Mouse (Mus musculus) kidney, postnatal 14 days (tissue): Measurements from ENCODE around the gene Myh14.
A peak's percentile ranks its signal among the peaks of the same experiment; 100 is the strongest.
"Not testable (repeated sequence)": the region's sequence is repeated elsewhere in the genome, so short reads cannot be mapped to it uniquely, and the experiment has no call there.

ENCODE experiments used
- DNase-seq: peaks from one replicate; pipeline ENCODE4 v3.0.0; 2022; ENCODE audit warnings: mixed read lengths

Gene Myh14

GRCm38 (mm10) chr7:44670803-44671202, at the start of gene Myh14:
Myh14 (minus strand) TSS chr7:44670843.
- peak; percentile 94 for DNase-seq

DNA sequence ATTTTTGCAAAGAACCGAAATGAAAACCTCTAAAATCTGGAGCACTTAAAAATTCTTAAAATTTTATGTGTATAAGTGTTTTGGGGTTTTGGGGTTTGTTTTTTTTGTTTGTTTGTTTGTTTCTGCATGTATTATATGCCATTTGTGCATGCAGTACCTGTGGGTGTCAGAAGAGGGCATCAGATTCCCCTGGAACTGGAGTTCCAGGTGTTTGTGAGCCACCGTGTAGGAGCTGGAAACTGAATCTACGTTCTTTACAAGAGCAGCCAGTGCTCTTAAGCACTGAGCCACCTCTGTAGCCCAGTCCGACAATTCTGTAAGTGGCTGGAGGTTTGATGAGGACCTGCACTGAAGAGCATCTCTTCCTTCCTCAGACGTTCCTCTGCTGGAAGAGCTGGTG, 39.2 kb upstream of the Myh14 start:
- no peak for DNase-seq

DNA sequence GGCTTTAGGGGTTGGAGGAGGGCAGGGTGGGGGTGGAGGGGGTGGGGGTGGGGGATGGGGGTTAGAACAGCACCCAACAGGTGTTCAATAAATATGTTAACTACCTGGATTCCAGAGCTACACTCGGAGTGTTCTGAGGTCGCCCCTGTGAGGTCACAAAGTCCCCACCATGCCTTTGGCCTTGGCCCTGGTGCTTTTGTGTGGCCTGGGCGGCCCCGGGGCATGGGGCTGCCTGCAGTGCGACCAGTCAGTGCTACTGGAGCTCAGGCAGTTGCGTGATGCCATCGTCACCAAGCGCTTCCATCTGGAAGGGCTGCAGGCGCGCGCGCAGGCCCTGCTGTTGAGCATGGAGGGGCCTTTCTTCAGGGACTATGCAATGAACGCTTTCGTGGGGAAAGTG, 37.9 kb upstream of the Myh14 start, which contains the start of gene Izumo2:
Izumo2 (plus strand) TSS at position 169 of the 400 bp plus-strand sequence.
- DNase-seq = no peak

GRCm38 (mm10) chr7:44708093-44708492, 37.5 kb upstream of the Myh14 start:
- DNase-seq = not testable (repeated sequence)

DNA sequence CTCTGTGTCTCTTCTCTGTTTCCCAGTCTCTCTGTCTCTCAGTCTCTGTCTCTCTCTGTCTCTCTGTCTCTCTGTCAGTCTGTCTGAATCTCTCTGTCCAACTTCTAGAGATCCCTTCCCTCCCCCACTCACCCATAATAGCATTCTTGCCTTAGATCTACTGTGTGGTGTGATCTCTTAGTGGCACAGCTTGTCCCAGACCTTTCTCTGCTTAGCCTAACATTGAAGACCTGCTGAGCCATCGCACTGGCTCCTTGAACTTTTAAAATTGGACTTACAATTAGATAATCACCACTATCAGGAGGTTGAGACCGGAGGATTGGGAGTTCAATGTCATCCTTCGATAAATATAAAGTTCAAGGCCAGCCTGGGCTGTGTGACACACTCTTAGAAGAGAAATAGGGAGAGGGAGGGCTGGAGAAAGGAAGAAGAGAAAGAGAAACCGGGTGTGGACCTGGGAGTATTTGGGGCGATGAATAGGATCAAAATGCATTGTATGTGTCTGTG, 36.6 kb upstream of the Myh14 start:
- no peak for DNase-seq

GRCm38 (mm10) chr7:44706322-44706721, 35.7 kb upstream of the Myh14 start:
- no peak for DNase-seq

GRCm38 (mm10) chr7:44705086-44705485, 34.4 kb upstream of the Myh14 start:
- no peak for DNase-seq

GRCm38 (mm10) chr7:44704363-44704762, 33.7 kb upstream of the Myh14 start:
- peak; percentile 43 for DNase-seq

DNA sequence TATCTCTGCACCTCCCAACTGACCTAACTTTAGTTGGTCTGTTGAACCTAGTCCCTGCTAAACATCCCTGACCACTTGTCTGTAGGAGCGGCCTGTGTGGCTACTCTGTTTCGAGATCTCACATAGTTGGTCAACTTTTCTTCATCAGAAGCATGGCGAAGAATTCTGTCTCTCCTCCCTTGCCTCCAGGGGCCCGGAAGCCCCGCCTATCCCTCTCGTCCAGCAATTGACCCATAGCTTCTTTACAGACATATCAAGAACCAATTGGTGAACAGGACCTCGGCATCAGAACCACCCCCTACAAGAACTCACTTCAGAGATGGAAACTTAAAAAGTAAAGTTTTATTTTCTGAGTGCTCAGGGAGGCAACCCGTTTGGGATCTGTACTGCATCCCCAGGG, 32.3 kb upstream of the Myh14 start:
- no peak for DNase-seq

DNA sequence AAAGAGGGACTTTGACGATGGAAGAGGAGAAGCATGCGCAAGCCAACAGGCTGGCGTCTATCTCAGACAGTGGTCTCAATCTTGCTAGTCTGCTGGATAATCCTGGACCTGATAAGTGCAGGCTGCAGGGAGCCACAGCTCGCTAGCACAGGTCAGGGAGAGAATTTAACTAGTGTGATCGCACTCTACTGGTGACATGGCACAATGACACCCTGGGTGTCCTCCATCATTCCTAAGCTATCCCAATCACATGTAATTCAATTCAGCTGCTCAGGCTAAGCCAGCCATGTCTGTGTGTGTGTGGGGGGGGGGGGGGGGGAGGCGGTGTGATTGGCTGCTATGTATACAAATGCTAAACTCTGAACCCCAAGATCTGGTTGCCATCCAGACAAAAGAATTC, 31.3 kb upstream of the Myh14 start:
- DNase-seq = peak; percentile 25

- no peak for DNase-seq
Observed at GRCm38 (mm10) chr7:44697980-44698379, 27.3 kb upstream of the Myh14 start.

DNA sequence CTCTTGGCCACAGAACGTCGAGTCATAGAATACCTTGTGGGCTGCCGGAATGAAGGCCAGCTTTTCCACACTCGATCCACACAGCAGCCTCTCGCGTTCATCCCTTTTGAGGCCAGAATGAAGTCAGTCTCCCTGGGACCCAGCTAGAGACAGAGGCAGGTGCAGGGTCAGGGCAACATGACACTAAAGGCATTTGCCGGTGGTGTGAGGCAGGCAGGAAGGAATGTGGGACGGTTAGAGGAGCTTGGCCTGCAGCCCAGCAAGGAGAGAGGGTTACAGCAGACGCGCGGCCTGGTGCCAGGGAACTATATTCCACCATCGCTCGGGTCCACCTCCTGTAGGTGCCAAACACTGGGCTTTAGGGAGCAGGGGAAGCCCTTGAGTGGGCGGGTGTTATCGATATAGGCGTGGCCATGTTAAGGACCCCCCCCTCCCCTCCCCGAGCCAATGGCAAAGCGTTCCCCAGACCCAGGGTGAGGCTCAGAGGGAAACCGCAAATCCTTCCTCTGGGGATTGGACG, 26.6 kb upstream of the Myh14 start:
- DNase-seq = peak; percentile 85

DNA sequence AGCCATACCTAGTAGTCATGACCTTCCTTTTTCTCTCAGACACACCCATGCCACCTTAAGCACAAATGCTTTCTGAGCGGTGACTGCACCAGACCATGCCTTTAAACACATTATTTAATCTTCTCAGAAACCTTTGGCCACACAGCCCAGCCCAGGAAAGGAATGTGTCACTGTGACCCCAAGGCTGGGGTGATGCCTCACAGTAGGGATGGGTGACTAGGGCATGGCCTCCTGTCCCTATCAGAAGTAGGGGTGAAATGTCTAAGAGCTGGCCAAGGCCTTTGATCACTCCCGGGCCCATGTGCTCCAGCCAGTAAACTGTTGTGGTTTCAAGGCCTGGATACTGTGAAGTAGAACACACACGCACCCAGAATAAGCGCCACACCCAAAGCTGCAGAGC, 24.6 kb upstream of the Myh14 start:
- DNase-seq = no peak

DNA sequence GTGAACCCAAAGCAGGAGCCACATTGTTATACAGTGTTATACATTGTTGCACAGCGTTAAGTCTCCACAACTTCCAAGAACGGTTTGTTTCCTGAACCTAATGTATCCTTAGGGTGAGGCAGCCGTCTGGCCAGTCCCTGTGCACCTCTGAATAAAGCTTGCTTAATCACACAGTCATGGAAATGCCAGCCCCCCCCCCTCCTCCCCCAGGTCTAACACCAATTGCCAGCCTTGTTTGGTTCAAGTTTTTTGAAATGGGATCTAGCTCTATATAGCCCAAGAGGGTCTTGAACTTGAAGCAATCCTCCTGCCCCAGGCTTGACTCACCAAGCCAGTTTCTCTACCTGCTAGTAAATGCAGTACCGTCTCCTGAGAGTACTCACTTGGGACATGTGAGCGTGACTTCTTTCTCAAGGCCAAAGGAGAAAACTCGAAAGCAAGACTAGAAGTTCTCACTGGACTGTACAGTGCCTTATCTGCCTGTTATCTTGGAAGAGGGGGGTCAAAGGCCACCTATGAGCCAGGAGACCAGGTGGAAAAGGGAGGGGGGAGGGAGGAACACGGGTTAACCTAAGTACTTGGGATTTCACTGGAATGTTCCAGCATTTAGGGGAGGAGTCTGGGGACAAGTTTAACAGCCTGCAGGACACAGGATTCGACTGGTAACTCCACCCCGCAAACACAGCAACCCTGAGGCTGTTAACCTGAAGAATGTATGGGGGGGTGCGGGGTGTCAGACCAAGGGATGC, 23.0 kb upstream of the Myh14 start:
- no peak for DNase-seq

- no peak for DNase-seq
Observed at GRCm38 (mm10) chr7:44689331-44689730, 18.7 kb upstream of the Myh14 start.

GRCm38 (mm10) chr7:44688890-44689289, 18.2 kb upstream of the Myh14 start:
- no peak for DNase-seq

GRCm38 (mm10) chr7:44685531-44686402, 15.1 kb upstream of the Myh14 start:
- no peak for DNase-seq

DNA sequence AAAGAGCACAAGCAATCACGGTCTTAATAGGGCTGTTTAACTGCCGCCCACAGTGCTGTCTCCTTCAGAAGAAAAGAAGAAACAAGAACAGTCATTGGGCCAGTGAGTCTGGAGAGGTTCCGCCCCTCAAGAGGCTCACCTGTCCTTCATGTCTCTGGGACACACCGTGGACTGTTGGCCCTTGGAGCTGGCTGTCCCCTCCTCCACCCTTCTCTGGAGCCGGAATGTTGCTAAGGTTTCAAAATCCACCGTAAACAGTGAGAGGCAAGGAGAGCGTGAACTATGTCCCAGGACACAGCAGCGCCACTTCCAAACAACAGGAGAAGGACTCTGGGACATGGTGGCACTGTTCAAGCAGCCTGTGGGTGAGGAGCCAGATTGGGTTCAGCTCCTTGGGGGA, 13.0 kb upstream of the Myh14 start:
- peak; percentile 68 for DNase-seq

DNA sequence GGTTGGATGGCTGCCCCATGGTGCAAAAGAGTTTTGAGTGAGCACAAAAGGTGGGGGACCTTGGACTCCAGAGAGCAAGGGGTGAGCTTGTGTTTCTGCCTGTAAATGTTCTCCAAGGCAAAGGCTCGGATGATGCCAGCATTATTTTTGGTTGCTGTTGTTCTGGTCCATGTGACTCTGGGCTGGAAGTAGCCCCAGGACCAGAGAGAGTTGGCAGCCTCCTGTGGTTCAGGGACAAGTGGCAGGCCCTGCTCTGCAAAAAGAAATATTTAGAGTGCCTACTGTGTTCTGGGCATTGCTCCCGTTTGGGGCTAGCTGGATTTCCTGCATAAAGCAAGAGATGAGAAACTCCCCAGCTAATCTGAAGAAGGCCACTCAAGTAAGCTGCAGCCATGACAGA, 6.0 kb upstream of the Myh14 start:
- peak; percentile 42 for DNase-seq

- no peak for DNase-seq
Observed at GRCm38 (mm10) chr7:44676126-44676525, 5.5 kb upstream of the Myh14 start.

- DNase-seq = no peak
Observed at GRCm38 (mm10) chr7:44675171-44675570, 4.5 kb upstream of the Myh14 start.

GRCm38 (mm10) chr7:44674511-44674910, 3.9 kb upstream of the Myh14 start:
- no peak for DNase-seq

DNA sequence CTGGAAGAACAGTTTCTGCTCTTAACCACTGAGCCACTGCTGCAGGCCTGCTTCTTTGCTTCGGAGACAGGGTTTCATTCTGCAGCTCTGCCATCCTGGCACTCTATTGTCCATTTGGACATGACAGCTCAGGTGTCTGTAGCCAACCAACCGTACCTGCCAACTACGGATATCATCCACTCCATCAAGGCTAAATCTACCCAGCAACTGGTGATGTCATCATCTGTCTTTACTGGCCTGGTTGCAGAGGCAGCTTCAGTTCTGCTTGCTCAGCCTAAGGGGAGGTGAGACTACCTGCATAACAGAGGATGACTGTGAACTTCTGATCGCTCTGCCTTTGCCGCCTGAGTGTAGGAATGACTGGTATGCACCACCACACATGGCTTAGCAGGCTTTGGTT, 1.6 kb upstream of the Myh14 start:
- peak; percentile 72 for DNase-seq

GRCm38 (mm10) chr7:44669103-44669502, 1.5 kb downstream of the Myh14 start:
- DNase-seq = peak; percentile 71
